Mouse (Mus musculus) hindbrain, embryonic 10.5 days (tissue): Measurements from ENCODE around the gene Lgals2. TPM values are rescaled to one million over a fixed set of nuclear protein-coding genes. Genes with fewer than 3 reads are reported as not detected.
"Not testable (repeated sequence)": the region's sequence is repeated elsewhere in the genome, so short reads cannot be mapped to it uniquely, and the experiment has no call there.

Source experiments
- DNase-seq: peaks from one replicate; pipeline ENCODE4 v3.0.0-alpha.2; 2017; ENCODE audit warnings: low spot score
- H3K27ac ChIP-seq: fragments of 300-500 bp; sonication (generic); 2 replicates; pipeline ENCODE4 v1.5.1; 2016; ENCODE audit warnings: mild to moderate bottlenecking, moderate library complexity
- H3K27me3 ChIP-seq: fragments of 300-500 bp; sonication (generic); 2 replicates; pipeline ENCODE4 v1.6.1; 2016; ENCODE audit warnings: mild to moderate bottlenecking; ENCODE audit not compliant: poor library complexity, insufficient read depth, severe bottlenecking
- H3K36me3 ChIP-seq: fragments of 300-500 bp; sonication (generic); 2 replicates; pipeline ENCODE4 v1.6.1; 2016; ENCODE audit warnings: mild to moderate bottlenecking, moderate library complexity
- H3K4me1 ChIP-seq: fragments of 300-500 bp; sonication (generic); replicated peaks from 2 replicates; pipeline ENCODE4 v1.6.1; 2016; ENCODE audit warnings: mild to moderate bottlenecking
- H3K4me3 ChIP-seq: fragments of 300-500 bp; sonication (generic); 2 replicates; pipeline ENCODE4 v1.5.1; 2016; ENCODE audit warnings: mild to moderate bottlenecking, moderate library complexity
- H3K9me3 ChIP-seq: fragments of 300-500 bp; sonication (generic); 2 replicates; pipeline ENCODE4 v1.6.1; 2016; ENCODE audit warnings: mild to moderate bottlenecking, moderate library complexity
- WGBS: fragments of 180-500 bp; shearing (Covaris S2); methylation state at CpG from one replicate; pipeline ENCODE4 v1.1.7; 2016; 5-methylcytosine and 5-hydroxymethylcytosine counted together
- polyA plus RNA-seq: library from polyadenylated mRNA; unstranded; fragments of >200 nt; fragmentation: Nextera tagmentation; extraction: Ambion mirVana; gene quantifications from 2 replicates; pipeline ENCODE4 v1.2.1, GENCODE M21; 2016

Lgals2 gene
- polyA plus RNA-seq, 1 experiment from 2014 or later, result not detected

GRCm38 (mm10) chr15:78889401-78889853, 34.1 kb upstream of the Lgals2 start:
- Histone ChIP-seq H3K4me3 (peak overlapping the region; percentile 20; the same call in 1 of the 2 replicates), H3K9me3 (no peaks in the 10 kb centered on the region), H3K4me1 (peaks cover 53% of the 10 kb centered on the region), H3K27me3 (no peaks in the 10 kb centered on the region), H3K27ac (peak overlapping the region; percentile 81), H3K36me3 (peaks cover 97% of the 10 kb centered on the region)
- DNase-seq, result peak; percentile 29
- WGBS, result 29% methylated on average over 13 of the region's 13 CpGs

DNA sequence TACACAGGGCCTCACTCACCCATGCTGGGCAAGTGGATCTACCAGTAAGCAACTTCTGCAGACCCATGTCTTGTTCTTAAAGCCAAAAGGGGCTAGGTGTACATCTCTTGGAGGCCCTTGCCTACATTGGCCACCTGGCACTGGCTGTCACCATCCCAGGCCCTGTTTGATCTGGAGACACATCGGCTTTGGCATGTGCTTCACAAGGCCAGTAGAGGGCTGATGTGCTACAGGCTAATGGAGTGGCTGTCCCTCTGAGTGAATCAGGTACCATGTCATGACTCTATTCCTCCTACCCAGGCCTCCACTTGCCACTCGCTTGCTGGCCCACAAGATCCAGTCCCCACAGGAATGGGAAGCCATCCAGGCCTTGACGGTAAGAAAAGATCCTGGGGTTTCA, 26.5 kb upstream of the Lgals2 start:
- WGBS, result 91% methylated on average over 3 of the region's 3 CpGs
- H3K27me3 ChIP-seq, result no peaks in the 10 kb centered on the region
- peaks cover 76% of the 10 kb centered on the region for H3K36me3 ChIP-seq
- H3K27ac ChIP-seq, result no peak overlapping the region
- DNase-seq, result no peak
- peaks cover 27% of the 10 kb centered on the region for H3K4me1 ChIP-seq
- H3K9me3 ChIP-seq, result no peaks in the 10 kb centered on the region
- no peak overlapping the region for H3K4me3 ChIP-seq

- Histone ChIP-seq H3K9me3 (no peaks in the 10 kb centered on the region), H3K4me3 (no peak overlapping the region), H3K27me3 (no peaks in the 10 kb centered on the region), H3K4me1 (peaks cover 41% of the 10 kb centered on the region), H3K36me3 (peaks cover 62% of the 10 kb centered on the region), H3K27ac (no peak overlapping the region; the same call in 1 of the 2 replicates)
- 95% methylated on average over 8 of the region's 8 CpGs for WGBS
- no peak for DNase-seq
Observed at GRCm38 (mm10) chr15:78880432-78880831, 25.1 kb upstream of the Lgals2 start.

DNA sequence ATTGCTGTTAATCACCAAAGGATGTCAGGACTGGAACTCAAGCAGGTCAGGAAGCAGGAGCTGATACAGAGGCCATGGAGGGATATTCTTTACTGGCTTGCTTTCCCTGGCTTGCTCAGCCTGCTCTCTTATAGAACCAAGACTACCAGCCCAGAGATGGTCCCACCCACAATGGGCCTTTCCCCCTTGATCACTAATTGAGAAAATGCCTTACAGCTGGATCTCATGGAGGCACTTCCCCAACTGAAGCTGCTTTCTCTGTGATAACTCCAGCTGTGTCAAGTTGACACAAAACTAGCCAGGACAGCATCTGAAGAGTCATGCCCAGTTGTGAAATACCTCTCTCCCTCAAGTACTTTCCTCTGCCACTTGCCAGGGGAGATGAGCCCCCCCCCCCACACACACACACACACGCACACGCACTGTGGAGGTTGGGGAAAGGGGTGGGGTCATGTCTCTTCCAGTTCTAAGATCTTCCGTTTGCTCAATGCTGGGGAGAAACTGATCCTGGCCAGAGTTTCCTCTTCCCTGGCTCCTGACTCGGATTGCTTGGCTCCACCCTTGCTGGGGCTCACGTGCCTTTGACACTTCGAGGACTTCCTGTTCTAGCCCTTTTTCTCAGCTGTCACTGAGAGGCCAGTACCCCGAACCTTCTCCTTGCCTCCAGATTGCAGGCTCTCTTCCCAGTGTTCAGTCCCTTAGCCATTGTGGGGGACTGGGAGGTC, 23.6 kb upstream of the Lgals2 start:
- 71% methylated on average over 7 of the region's 7 CpGs for WGBS
- H3K4me3 ChIP-seq, result peak overlapping the region; percentile 76; the same call in 1 of the 2 replicates

DNA sequence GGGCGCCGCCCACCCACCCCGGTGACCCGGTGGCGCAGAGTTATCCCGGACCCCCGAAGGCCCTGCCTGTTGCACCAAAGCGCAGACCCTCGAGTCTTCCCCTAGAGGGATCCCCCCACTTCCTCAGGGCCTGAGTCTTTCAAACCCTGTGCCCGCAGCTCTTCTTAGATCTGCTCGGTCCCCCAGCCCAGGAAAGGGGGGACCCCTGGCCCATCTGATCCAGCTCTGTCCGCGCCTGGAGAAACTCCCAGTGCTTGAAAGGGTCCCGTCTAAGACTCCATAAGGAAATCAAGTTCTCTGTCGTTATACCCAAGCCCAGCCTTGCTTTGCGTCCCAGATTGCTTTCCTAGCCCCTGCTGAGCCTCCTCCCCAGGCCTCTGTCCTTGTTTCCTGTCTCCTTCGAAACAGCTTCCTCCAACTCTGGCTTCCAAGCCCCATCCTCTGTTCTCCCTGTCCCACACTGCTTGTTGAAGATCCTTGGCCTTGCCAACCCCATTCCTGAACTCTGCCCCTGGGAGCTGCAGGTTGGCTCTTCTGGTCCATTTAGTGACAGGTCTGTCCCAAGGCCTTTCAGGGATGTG, 22.6 kb upstream of the Lgals2 start:
- H3K9me3 ChIP-seq, result no peaks in the 10 kb centered on the region
- H3K27me3 ChIP-seq, result no peaks in the 10 kb centered on the region
- peaks cover 38% of the 10 kb centered on the region for H3K36me3 ChIP-seq
- peak overlapping the region; percentile 99 for H3K27ac ChIP-seq
- peaks cover 60% of the 10 kb centered on the region for H3K4me1 ChIP-seq
- 1% methylated on average over 17 of the region's 17 CpGs for WGBS
- DNase-seq, result no peak
- peak overlapping the region; percentile 76 for H3K4me3 ChIP-seq

More for the DNA sequence above, 23.6 kb upstream of the Lgals2 start:
- H3K36me3 ChIP-seq, result peaks cover 48% of the 10 kb centered on the region
- H3K27me3 ChIP-seq, H3K9me3 ChIP-seq, DNase-seq: not testable (repeated sequence)
- H3K27ac ChIP-seq, result peak overlapping the region; percentile 26; the same call in 1 of the 2 replicates
- H3K4me1 ChIP-seq, result peaks cover 55% of the 10 kb centered on the region

DNA sequence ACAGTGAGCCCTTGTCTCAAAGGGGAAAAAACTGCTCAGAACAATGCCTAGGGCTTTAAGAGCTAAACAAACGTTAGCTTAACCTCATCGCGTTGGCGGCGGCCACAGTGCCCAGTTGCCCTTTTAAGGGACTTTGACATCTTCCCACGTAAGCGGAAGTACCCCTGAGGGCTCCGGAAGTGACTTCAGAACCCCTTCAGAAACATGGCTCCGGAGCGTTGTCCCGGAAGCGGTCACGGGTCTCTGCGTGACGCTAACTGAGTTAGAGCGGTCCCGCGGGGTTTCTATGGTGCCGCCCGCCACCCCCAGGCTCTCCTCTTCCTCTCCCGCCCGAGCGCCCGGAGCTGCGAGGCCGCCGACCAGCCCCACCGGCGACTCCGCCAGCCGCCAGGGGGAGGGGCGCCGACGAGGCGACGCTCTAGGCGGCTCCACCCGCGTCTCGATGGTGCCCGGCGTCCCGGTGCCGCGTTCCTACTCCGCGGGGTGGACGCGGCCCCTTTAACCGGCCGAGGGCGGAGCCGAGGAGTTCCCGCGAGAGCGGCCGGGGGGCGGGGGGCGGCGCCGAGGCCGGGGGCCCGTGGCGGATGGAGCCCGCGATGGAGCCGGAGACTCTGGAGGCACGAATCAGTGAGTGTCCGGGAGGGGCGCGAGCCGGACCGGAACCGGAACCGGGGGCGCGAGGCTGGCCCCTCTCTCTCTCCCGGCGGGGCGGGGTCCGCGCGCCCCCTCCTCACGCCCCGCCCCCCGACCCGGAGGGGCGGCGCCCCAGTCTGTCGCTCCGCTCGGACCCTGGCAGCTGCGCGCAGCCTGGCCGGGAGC, 21.9 kb upstream of the Lgals2 start, which contains the start of gene Gga1:
TSS of gene Gga1 (plus strand) at position 200 of the 819 bp plus-strand sequence.
- peaks cover 31% of the 10 kb centered on the region for H3K36me3 ChIP-seq
- WGBS, result under 1% methylated on average over 91 of the region's 95 CpGs
- peak; percentile 96 for DNase-seq
- no peaks in the 10 kb centered on the region for H3K9me3 ChIP-seq
- peak within 1 kb of the TSS; percentile 99 for H3K27ac ChIP-seq
- H3K4me1 ChIP-seq, result peaks cover 65% of the 10 kb centered on the region
- H3K4me3 ChIP-seq, result peak within 1 kb of the TSS; percentile 76
- no peaks in the 10 kb centered on the region for H3K27me3 ChIP-seq

DNA sequence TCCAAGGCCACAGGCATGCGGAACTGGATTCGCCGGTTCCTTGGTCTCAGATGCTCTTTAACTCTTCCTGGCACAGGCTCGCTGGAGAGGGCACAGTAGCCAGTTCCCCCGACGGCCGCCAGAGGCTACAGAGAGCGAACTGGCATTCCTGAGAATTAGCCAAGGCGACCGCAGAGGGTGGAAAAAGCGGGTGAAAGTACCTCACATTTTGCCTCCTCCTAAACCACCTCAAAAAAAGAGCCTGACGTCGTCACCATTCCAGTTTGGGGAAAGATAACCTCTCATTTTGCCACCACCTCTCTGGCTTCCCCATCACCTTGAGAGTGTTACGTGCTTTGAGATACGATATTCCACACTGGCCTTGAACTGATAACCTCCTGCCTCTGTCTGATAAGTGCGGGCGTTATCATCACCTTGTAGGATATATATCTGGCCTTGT, 20.9 kb upstream of the Lgals2 start:
- 6% methylated on average over 17 of the region's 17 CpGs for WGBS
- Histone ChIP-seq H3K4me1 (peaks cover 72% of the 10 kb centered on the region), H3K27ac (peak overlapping the region; percentile 99)

DNA sequence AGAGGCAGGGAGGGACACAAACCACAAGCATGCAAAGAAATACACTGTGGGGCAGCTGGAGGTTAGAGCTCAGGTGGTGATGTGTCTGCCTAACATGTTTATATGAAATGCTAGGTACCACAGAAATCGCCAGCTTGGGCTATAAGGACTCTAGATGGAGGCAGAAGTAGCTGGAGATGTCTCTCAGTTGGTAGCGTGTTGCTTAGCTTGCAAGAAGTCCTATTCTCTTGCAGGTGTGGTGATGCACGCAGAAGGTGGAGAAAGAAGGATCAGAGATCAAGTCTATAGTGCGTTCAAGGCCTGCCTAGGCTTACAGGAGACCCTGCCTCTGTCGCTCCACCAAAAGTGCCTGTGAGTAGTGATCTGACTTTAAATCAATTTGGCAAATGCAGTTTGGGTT, 20.2 kb upstream of the Lgals2 start:
- H3K27ac ChIP-seq, result peak overlapping the region; percentile 99
- H3K36me3 ChIP-seq, result peaks cover 14% of the 10 kb centered on the region
- H3K27me3 ChIP-seq, result no peaks in the 10 kb centered on the region
- H3K4me1 ChIP-seq, result peaks cover 72% of the 10 kb centered on the region
- DNase-seq, result no peak
- H3K9me3 ChIP-seq, result no peaks in the 10 kb centered on the region
- H3K4me3 ChIP-seq, result 0 out of 2 replicates have a peak overlapping the region, but pooled peaks have one; percentile 76
- WGBS, result 82% methylated on average over 5 of the region's 5 CpGs

More for the DNA sequence above, 20.9 kb upstream of the Lgals2 start:
- H3K36me3 ChIP-seq, result peaks cover 22% of the 10 kb centered on the region
- no peaks in the 10 kb centered on the region for H3K27me3 ChIP-seq
- no peaks in the 10 kb centered on the region for H3K9me3 ChIP-seq
- H3K4me3 ChIP-seq, result peak overlapping the region; percentile 76
- DNase-seq, result peak; percentile 88

- peaks cover 67% of the 10 kb centered on the region for H3K4me1 ChIP-seq
- no peak overlapping the region for H3K4me3 ChIP-seq
- peaks cover 9% of the 10 kb centered on the region for H3K36me3 ChIP-seq
- 82% methylated on average over 8 of the region's 8 CpGs for WGBS
- no peaks in the 10 kb centered on the region for H3K27me3 ChIP-seq
- DNase-seq, result no peak
- H3K9me3 ChIP-seq, result no peaks in the 10 kb centered on the region
- peak overlapping the region; percentile 99 for H3K27ac ChIP-seq
Observed at GRCm38 (mm10) chr15:78874989-78875388, 19.7 kb upstream of the Lgals2 start.

DNA sequence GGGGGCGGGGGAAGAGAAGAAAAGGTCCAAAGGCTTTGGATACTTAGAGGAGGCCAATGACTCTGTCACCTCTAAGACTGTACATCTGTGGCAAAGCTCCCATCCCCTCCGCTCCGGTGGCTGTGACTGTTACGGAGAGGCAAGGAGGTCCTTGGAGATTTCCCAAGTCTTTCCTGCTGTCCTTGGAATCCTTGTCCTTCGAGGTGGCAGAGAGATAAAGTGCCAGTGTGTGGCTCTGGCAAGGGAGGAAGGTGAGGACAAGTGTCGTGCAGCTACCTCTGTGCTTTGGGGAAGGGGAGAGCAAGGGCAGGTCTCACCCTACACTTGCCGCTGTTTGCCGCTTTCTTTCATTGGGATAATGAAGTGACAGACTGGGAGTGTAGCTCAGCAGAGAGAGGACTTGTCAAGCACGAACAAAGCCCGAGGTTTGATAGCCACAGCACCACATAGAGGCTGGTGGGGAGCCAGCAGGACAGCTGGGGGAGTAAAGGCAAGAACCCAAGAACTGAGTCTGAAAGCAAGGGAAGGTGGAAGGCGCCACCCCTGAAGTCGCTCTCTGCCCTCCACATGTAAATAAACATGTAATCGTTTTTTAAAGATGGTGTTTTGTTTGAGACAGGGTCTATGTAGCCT, 18.6 kb upstream of the Lgals2 start:
- no peak for DNase-seq
- H3K27ac ChIP-seq, result peak overlapping the region; percentile 70; the same call in 1 of the 2 replicates

GRCm38 (mm10) chr15:78872021-78872608, 16.8 kb upstream of the Lgals2 start:
- H3K27ac ChIP-seq, result no peak overlapping the region; the same call in 1 of the 2 replicates
- H3K4me1 ChIP-seq, result peaks cover 58% of the 10 kb centered on the region
- no peaks in the 10 kb centered on the region for H3K36me3 ChIP-seq
- H3K9me3 ChIP-seq, result no peaks in the 10 kb centered on the region
- H3K27me3 ChIP-seq, result no peaks in the 10 kb centered on the region
- H3K4me3 ChIP-seq, result no peak overlapping the region
- 66% methylated on average over 5 of the region's 5 CpGs for WGBS
- no peak for DNase-seq

More for the DNA sequence above, 18.6 kb upstream of the Lgals2 start:
- 0 out of 2 replicates have a peak overlapping the region, but pooled peaks have one; percentile 11 for H3K4me3 ChIP-seq
- WGBS, result 52% methylated on average over 13 of the region's 13 CpGs
- H3K27me3 ChIP-seq, result no peaks in the 10 kb centered on the region
- peaks cover 60% of the 10 kb centered on the region for H3K4me1 ChIP-seq
- H3K9me3 ChIP-seq, result no peaks in the 10 kb centered on the region
- no peaks in the 10 kb centered on the region for H3K36me3 ChIP-seq

DNA sequence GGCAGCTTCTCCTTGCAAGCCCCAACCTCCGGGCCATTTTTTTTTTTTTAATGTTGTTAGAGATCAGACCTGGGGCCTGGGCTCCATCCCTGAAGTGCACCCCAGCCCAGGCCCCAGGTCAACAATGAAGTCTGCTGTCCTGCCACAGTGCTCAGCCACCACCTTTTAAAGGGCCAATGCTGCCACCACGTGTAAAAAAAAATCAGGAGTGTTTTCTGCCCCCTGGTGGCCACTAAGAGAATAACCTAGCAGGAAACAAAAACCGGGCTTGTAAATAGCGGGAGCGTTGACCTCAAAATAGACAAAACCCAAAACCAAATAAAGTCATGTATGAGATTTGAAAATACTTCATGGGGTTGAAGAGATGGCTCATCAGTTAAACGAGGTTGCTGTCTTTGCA, 14.4 kb upstream of the Lgals2 start:
- Histone ChIP-seq H3K27ac (no peak overlapping the region), H3K27me3 (no peaks in the 10 kb centered on the region), H3K36me3 (no peaks in the 10 kb centered on the region), H3K4me1 (peaks cover 38% of the 10 kb centered on the region), H3K9me3 (no peaks in the 10 kb centered on the region), H3K4me3 (no peak overlapping the region)
- peak; percentile 46 for DNase-seq
- 26% methylated on average over 6 of the region's 6 CpGs for WGBS
